Mouse (Mus musculus) fat pad, adult 2 months (tissue): ENCODE results near the gene Tkfc.
"Not testable (repeated sequence)": the region's sequence is repeated elsewhere in the genome, so short reads cannot be mapped to it uniquely, and the experiment has no call there.

Experiments
- DNase-seq: peaks from one replicate; pipeline ENCODE4 v3.0.0-alpha.2; 2011; ENCODE audit warnings: low read depth, low spot score; ENCODE audit errors: extremely low read depth

Gene Tkfc

DNA sequence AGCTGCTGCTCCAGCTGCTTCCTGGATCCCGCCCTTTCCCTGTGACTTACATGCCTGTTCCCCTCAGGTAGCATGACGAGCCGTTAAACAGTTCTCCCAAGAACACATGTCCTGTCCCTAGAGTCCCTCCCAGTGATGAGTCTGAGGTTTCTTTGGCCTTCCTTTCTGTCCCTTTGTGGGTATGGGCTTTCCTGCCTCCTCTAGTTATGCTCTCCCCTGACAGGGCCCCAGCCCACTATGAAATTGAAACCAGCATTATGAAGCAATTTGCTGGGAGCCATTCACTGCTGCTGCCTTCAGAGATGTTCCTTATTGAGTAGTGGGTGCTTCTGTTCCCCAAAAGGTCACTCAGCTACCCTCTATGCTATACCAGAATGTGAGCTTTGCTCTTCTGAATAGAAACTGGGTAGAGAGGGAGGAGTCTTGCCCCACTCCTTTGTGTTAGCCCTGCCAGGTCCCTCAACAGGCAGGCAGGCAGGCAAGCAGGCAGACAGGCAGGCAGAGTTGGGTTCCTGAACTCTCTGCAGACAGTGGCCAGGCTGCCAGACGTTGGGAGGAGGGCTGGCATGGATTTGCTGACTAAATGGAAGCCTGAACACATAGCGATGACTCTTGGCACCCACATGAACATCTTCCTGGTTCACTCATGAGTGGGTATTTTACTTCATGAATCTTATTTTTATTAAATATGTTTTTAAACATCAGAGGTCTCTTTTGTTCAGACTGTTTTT, 16.2 kb downstream of the Tkfc start:
- no peak for DNase-seq

- no peak for DNase-seq
Observed at GRCm38 (mm10) chr19:10587231-10587630, 18.2 kb downstream of the Tkfc start.

- no peak for DNase-seq
Observed at GRCm38 (mm10) chr19:10585112-10585511, 20.3 kb downstream of the Tkfc start.

DNA sequence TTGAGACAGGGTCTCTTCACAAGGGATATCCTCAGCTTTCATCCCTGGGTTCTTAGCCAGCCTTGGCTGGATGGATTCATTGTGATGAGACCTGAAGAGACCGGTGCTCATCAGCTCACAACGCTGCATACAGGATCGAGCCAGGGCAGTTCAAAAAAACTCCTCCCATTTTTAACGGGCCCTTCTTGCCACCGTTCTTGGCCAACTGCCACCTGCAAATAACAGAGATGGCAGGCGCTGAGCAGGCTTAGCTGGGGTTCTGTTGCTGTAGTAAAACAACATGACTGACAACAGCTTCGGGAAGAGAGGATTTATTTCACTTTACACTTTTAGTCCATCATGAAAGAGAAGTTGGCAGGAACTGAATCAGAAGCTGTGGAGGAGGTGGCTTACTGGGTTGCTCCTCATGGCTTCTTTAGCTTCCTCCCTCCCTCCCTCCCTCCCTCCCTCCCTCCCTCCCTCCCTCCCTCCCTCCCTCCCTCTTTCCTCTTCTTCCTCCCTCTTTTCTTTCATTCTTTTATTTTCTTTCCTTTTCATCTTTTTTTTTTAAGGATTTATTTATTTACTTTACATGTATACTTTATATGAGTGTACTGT, 21.8 kb downstream of the Tkfc start:
- DNase-seq = no peak

- DNase-seq = no peak
Observed at GRCm38 (mm10) chr19:10581984-10582383, 23.5 kb downstream of the Tkfc start.

DNA sequence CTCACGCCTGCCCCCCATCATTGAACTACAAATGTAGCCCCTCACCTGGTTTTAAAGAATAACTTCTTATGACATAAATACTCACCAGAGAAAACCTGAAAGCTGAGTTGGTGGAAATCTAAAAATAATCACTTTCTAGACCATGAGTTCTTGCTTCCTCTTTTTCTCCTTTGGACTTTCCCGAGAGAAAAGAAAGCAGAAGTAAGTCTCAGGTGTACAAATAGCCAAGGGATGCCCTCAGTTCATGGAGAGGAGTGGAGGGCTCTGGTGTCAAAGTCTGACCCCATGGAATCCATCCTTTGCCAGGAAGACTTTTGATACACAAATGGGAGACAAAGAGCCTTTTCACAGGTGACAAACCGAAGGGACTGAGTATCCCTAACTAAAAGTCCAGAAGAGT, 24.7 kb downstream of the Tkfc start:
- no peak for DNase-seq

DNA sequence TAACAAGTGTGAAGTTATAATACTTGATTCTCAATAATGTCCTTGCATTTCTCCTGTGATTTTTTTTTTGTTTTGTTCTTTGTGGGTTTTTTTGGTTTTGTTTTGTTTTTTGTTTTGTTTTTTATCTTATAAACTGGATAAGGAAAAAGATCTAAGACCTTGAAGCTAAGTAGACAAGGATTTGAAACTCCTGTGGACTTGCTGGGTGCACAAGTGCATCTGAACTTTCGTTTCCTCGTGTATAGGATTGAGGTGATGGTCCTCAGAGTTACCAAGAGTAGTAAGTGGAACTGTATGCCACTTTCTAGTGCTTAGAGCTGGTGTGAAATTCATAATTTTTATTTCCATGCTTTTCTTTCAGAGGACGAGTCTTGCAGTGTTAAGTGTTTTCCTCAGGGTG, 25.4 kb downstream of the Tkfc start:
- no peak for DNase-seq

- DNase-seq = peak; percentile 61
Observed at GRCm38 (mm10) chr19:10576690-10577561, 28.5 kb downstream of the Tkfc start, which contains the start of the genes Cyb561a3 and Tmem138. Cyb561a3 (plus strand) TSS chr19:10577172. Tmem138 (minus strand) TSS chr19:10577362.

DNA sequence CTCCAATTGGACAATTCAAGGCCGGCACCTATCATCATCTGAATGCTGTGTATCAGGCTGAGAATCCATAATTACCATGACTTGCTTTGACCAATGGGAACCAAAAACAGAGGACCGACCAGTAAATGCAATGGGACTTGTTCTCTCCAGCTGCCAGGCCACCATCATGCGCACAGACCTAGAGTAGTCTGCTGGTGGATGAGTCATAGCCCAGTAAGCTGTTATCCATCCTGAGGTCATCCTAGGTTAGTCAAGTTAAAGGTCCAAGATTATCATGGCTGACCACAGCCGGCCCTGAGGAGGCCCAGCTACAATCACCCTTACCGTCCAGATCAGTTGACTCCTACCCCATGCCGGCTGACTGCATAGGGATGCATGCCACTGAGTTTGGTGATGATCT, 35.8 kb downstream of the Tkfc start:
- DNase-seq = no peak

DNA sequence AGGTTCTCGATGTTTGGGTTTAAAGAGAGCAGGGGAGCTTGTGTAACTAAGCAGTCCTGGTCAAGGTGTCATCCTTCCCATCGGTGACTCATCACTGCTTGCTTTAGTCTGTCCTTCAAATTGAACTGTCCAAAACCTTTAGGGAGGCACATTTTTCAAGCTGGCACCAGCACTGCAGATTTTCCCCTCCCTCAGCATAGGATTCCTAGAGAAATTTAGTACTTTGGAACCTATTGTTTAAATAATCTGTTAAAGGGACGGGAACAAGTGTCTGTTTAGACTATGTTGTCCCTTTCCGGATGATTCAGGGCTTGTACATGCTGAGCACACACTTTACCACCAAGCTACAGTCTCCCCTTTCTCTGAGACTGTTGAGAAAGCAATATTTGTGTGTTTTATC, 40.2 kb downstream of the Tkfc start:
- DNase-seq = no peak

DNA sequence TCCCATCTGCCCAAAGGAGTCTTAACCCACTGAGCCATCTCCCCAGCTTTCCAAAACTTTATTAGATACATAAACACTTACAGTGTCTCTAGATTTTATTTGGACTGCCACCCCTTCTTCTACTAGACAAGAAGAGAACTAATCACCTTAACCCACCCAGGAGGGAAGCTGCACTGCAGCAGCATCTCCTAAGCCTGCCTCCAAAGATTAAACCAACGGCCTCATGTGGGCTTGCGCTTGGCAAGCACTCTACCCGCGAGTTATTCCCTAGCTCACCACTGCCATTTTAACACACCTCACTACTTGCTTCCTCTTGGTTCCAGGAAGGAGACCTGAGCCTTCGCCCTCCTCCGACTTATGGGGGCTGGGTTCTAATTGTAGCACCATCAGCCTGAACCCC, 41.2 kb downstream of the Tkfc start:
- DNase-seq = no peak

DNA sequence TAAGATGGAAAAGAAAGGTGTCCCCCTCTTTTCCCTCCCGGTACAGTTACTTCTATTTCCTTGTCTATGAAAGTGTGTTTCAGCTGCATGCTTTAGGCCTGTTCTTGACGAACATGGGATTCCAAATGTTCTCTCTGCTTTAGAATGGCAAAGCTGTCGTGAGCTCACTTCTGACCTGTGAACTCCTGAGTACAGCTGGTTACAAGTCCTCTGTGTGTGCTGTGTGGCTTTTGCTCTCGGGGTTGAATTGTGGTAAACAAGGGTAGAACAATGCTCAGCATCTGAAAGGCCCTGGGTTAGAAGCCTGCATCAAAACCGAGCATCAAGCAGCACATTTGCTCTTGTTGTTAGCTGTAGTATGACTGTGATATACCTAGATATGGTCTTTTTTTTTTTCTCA, 43.1 kb downstream of the Tkfc start:
- DNase-seq = no peak

DNA sequence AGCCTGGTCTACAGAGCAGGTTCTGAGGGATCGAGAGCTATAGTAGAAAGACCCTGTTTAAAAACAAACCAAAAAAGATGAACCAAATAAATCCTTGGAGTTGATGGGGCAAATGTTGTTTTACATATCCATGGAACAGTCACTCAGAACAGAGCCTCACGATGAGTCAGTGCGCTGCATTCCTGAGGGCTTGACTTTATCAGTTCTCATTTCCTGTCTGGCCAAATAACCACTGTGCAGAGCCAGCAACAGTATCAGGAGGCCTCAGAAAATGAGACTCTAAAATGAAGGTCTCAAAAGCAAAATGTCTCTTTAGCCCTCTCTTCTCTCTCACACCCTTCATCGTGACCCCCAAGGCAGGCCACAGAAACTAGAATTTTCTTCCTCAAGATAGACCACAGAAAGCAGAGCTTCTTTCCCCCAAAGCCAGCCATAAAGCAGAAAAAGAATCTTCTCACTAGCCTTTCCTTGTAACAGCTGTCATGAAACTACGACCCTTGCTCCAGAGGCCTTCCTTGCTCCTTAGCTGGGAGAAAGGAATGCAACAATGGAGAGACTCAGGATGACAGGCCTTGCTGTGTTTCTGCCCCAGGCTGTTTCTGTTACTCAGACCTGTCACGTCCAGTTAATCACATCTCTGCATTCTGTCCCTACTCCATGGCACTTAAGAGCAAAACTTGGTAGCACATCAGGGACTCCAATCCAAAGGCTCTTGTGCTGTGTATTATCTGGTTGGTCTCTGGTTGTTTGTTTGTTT, 43.7 kb downstream of the Tkfc start:
- peak; percentile 23 for DNase-seq

DNA sequence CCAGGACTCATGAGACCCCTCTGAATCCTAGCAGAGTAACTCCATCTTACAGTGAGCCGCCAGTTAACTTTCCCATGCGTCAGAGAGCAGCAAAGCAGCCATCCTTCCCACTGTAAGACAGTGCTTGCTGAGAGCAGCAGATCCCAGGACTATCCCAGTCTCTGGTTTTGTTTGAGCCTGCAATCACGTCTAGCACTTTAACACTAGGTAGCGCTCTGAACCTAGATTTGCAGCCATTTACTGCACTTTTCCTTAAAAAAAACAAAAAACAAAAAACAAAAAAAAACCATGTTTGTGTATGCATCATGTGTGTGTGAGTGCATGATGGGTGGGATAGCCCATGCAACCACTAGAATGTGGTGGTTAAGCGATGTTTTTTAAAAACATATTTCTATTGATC, 45.3 kb downstream of the Tkfc start:
- no peak for DNase-seq

DNA sequence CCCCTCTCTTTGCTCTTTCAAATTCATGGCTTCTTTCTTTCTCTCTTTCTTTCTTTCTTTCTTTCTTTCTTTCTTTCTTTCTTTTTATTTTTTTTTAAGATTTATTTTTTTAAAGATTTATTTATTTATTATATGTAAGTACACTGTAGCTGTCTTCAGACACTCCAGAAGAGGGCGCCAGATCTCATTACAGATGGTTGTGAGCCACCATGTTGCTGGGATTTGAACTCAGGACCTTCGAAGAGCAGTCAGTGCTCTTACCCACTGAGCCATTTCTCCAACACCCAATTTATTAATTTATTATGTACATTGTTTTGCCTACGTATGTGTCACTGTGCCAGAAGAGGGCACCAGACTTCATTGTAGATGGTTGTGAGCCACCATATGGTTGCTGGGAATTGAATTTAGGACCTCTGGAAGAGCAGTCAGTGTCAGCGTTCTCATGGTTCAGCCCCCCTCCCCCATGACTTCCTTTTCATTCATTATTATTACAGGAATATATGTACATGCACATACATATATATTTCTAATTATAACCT, 47.5 kb downstream of the Tkfc start:
- not testable (repeated sequence) for DNase-seq

DNA sequence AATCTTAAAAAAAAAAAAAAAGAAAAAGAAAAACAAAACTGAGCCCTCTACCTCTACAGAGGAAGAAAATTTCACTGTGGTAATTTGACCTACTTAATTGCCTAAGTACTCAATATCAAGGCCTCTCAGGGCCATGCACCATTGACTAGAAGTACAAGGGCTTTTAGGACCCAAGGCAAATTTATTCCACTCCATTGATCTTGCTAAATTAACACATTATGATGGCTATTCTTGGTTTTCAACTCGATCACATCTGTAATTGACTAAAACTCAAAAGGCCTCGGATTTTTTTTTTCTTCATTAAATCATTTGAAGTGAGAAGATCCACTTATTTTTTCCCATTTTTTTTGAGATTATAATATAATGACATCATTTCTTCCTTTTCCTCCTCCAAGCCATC, 48.0 kb downstream of the Tkfc start:
- DNase-seq = no peak

- no peak for DNase-seq
Observed at GRCm38 (mm10) chr19:10557001-10557400, 48.5 kb downstream of the Tkfc start.

GRCm38 (mm10) chr19:10555624-10556510, 49.6 kb downstream of the Tkfc start, which contains the start of gene Tmem216:
Tmem216 (minus strand) TSS chr19:10556238.
- peak; percentile 33 for DNase-seq

DNA sequence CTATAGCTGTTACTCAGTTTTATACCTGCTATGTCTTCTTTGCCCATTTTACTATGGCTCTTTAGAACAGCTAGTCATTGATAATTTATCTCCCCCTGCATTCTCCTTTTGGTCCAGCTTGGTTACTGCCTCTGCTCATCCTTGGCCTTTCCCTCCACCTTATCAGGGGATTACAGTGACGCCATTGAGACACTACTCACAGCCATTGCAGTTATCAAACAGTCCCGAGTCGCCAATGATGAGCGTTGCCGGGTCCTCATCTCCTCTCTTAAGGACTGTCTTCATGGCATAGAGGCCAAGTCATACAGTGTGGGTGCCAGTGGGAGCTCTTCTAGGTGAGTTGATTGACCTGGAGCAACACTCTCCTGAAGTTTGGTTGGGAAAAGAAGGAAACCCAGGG, 66.0 kb downstream of the Tkfc start:
- no peak for DNase-seq
